Mouse (Mus musculus) hindbrain, postnatal 0 days (tissue): ENCODE results near the gene Ppp1r15b. TPM values are rescaled to one million over a fixed set of nuclear protein-coding genes. Genes with fewer than 3 reads are reported as not detected.
A peak's percentile ranks its signal among the peaks of the same experiment; 100 is the strongest.

Source experiments
- ATAC-seq: fragments of 200-750 bp; cut with Nextera tagmentation; 2 replicates; pipeline ENCODE4 v1.8.0; 2017; ENCODE audit warnings: mild to moderate bottlenecking, moderate TSS enrichment, moderate library complexity
- DNase-seq: peaks from one replicate; pipeline ENCODE4 v3.0.0-alpha.2; 2015; ENCODE audit warnings: low spot score
- H3K27ac ChIP-seq: fragments of 300-500 bp; sonication (generic); 2 replicates; pipeline ENCODE4 v1.5.1; 2014; ENCODE audit warnings: mild to moderate bottlenecking
- H3K27me3 ChIP-seq: fragments of 300-500 bp; sonication (generic); 2 replicates; pipeline ENCODE4 v1.6.1; 2014; ENCODE audit warnings: low read length, mixed read lengths; ENCODE audit not compliant: insufficient read depth
- H3K36me3 ChIP-seq: fragments of 300-500 bp; sonication (generic); 2 replicates; pipeline ENCODE4 v1.6.1; 2014; ENCODE audit warnings: low read length, mixed read lengths; ENCODE audit not compliant: insufficient read depth
- H3K4me1 ChIP-seq: fragments of 300-500 bp; sonication (generic); 2 replicates; pipeline ENCODE4 v1.6.1; 2014; ENCODE audit warnings: antibody characterized with exemption, low read length, mixed read lengths; ENCODE audit not compliant: insufficient read depth
- H3K4me2 ChIP-seq: fragments of 300-500 bp; sonication (generic); 2 replicates; pipeline ENCODE4 v1.6.1; 2014; ENCODE audit warnings: low read depth, mild to moderate bottlenecking, low read length, moderate library complexity, mixed read lengths
- H3K4me3 ChIP-seq: fragments of 300-500 bp; sonication (generic); 2 replicates; pipeline ENCODE4 v1.5.1; 2014; ENCODE audit warnings: low read length
- H3K9ac ChIP-seq: fragments of 300-500 bp; sonication (generic); replicated peaks from 2 replicates; pipeline ENCODE4 v1.6.1; 2014; ENCODE audit warnings: mild to moderate bottlenecking, low read length, moderate library complexity, mixed read lengths
- H3K9me3 ChIP-seq: fragments of 300-500 bp; sonication (generic); 2 replicates; pipeline ENCODE4 v1.6.1; 2016; ENCODE audit warnings: low read length, mixed read lengths
- CTCF ChIP-seq: IDR thresholded peaks from 2 replicates; pipeline ENCODE4 v1.5.1; 2016; ENCODE audit warnings: antibody characterized with exemption, control low read depth, low read depth
- WGBS: fragments of 180-500 bp; shearing (Covaris S2); extraction: QIAGEN DNeasy Blood & Tissue Kit; methylation state at CpG from one replicate; pipeline ENCODE4 v1.1.7; 2014; 5-methylcytosine and 5-hydroxymethylcytosine counted together
- polyA plus RNA-seq: library from polyadenylated mRNA; unstranded; fragments of >200 nt; fragmentation: Nextera tagmentation; extraction: Ambion mirVana; gene quantifications from 2 replicates; pipeline ENCODE4 v1.2.1, GENCODE M21; 2015
- total RNA-seq: library from RNA; depleted of rRNA; stranded (reverse); fragments of >200 nt; gene quantifications from 2 replicates; pipeline ENCODE4 v1.2.3, GENCODE M21; 2014

Gene Ppp1r15b
- total and polyA plus RNA-seq, 2 experiments from 2014 or later, result 17.0 to 37.4 TPM

- no peaks in the 10 kb centered on the region for H3K27me3 ChIP-seq
- H3K36me3 ChIP-seq, result peaks cover 27% of the 10 kb centered on the region
- ATAC-seq (peak; percentile 70), DNase-seq (peak; percentile 90)
- WGBS, result 54% methylated on average over 7 of the region's 7 CpGs
- H3K9ac ChIP-seq, result no peak overlapping the region
- H3K4me3 ChIP-seq, result no peak overlapping the region
- no peak overlapping the region for H3K4me2 ChIP-seq
- peak; percentile 89 for TF ChIP-seq CTCF
- no peaks in the 10 kb centered on the region for H3K9me3 ChIP-seq
- no peak overlapping the region for H3K27ac ChIP-seq
- H3K4me1 ChIP-seq, result no peaks in the 10 kb centered on the region
Measured at GRCm38 (mm10) chr1:133087206-133087905, 43.6 kb upstream of the Ppp1r15b start.

DNA sequence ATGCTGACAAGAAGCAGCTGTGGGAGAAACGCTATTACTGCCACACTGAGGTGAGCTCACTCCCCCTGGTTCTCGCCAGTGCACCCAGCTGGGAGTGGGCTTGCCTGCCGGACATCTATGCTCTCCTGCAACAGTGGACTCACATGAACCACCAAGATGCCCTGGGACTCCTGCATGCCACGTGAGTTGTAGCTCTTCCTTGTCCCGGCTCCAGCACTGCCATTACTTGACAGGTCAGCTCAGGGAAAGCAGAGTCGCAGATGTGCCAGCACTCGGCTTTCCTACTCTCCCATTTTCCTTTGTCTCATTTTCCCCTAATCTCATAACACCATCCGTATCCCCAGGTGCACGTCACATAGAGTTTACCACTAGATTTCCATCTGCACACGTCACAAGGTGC is 42.7 kb upstream of the Ppp1r15b start:
- Histone ChIP-seq H3K4me3 (no peak overlapping the region), H3K27me3 (no peaks in the 10 kb centered on the region), H3K36me3 (peaks cover 31% of the 10 kb centered on the region; the same call in 1 of the 2 replicates), H3K27ac (no peak overlapping the region), H3K9me3 (no peaks in the 10 kb centered on the region), H3K9ac (no peak overlapping the region), H3K4me1 (no peaks in the 10 kb centered on the region), H3K4me2 (no peak overlapping the region)
- no peak for DNase-seq
- ATAC-seq, result no peak
- TF ChIP-seq CTCF, result no peak
- 85% methylated on average over 10 of the region's 10 CpGs for WGBS

DNA sequence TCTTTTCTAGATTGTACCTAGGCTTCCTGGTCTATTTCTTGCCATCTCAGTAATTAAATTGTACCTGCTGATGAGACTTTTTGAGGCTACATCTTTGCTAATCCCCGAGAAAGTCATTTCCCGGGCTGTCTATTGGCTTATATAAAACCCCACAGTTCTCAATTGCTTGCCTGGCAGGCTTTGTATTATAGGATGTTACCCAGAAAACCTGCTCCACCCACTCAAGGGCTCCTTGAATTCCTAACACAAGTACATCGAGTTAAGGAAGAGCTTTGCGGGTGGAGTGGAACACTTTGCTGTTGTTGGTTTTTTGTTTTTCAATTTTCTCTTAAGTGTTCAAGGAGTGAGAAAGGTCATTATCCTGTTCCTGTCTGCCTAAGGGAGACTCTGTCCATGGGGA is 41.5 kb upstream of the Ppp1r15b start:
- Histone ChIP-seq H3K4me1 (no peaks in the 10 kb centered on the region), H3K27me3 (no peaks in the 10 kb centered on the region), H3K9ac (no peak overlapping the region), H3K4me3 (no peak overlapping the region), H3K36me3 (peaks cover 36% of the 10 kb centered on the region; the same call in 1 of the 2 replicates), H3K4me2 (no peak overlapping the region), H3K27ac (no peak overlapping the region), H3K9me3 (no peaks in the 10 kb centered on the region)
- WGBS, result 89% methylated on average over 4 of the region's 4 CpGs
- DNase-seq, result no peak
- no peak for ATAC-seq
- no peak for TF ChIP-seq CTCF

GRCm38 (mm10) chr1:133090641-133091040 is 40.3 kb upstream of the Ppp1r15b start:
- Histone ChIP-seq H3K4me3 (no peak overlapping the region), H3K27me3 (no peaks in the 10 kb centered on the region), H3K9ac (no peak overlapping the region), H3K4me2 (no peak overlapping the region), H3K27ac (no peak overlapping the region), H3K4me1 (no peaks in the 10 kb centered on the region), H3K9me3 (no peaks in the 10 kb centered on the region), H3K36me3 (peaks cover 48% of the 10 kb centered on the region; the same call in 1 of the 2 replicates)
- WGBS, result 87% methylated on average over 6 of the region's 6 CpGs
- ATAC-seq, result no peak
- no peak for TF ChIP-seq CTCF
- no peak for DNase-seq

DNA sequence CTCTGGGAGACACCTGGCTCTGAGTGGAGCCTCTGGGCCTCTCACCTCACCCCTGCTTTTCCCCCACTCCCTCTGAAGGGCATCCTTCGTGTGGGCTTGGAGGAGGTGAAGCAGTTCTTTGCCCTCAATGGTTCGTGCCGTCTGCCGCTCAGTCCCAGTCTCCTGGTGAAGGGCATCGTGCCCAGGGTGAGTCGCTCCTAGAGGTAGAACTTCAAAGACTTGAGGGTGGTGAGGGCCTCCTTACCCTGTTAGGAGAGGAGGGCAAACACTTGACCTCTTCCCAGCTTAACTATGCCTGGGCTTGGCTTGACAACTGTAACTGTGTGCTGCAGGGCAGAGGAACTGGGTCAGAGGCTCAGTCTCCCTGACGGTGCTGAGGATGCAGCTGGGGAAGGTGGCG is 39.5 kb upstream of the Ppp1r15b start:
- Histone ChIP-seq H3K27ac (no peak overlapping the region), H3K9ac (no peak overlapping the region), H3K4me1 (no peaks in the 10 kb centered on the region), H3K4me2 (no peak overlapping the region), H3K9me3 (no peaks in the 10 kb centered on the region), H3K4me3 (no peak overlapping the region), H3K36me3 (peaks cover 56% of the 10 kb centered on the region; the same call in 1 of the 2 replicates), H3K27me3 (no peaks in the 10 kb centered on the region)
- no peak for DNase-seq
- ATAC-seq, result no peak
- TF ChIP-seq CTCF, result no peak
- 88% methylated on average over 8 of the region's 8 CpGs for WGBS

- no peak overlapping the region for H3K9ac ChIP-seq
- H3K9me3 ChIP-seq, result no peaks in the 10 kb centered on the region
- no peak overlapping the region for H3K4me2 ChIP-seq
- H3K4me3 ChIP-seq, result no peak overlapping the region
- DNase-seq, result no peak
- no peak for ATAC-seq
- TF ChIP-seq CTCF, result no peak
- H3K27ac ChIP-seq, result no peak overlapping the region
- H3K27me3 ChIP-seq, result no peaks in the 10 kb centered on the region
- H3K4me1 ChIP-seq, result no peaks in the 10 kb centered on the region
- WGBS, result 87% methylated on average over 7 of the region's 7 CpGs
- H3K36me3 ChIP-seq, result peaks cover 63% of the 10 kb centered on the region; the same call in 1 of the 2 replicates
Measured at GRCm38 (mm10) chr1:133093719-133094118, 37.2 kb upstream of the Ppp1r15b start.
